Mouse (Mus musculus) thymus, adult 2 months (tissue): ENCODE data around the gene Dtymk. TPM values are rescaled to one million over a fixed set of nuclear protein-coding genes. Genes with fewer than 3 reads are reported as not detected.

Experiments used
- DNase-seq: peaks from one replicate; pipeline ENCODE4 v3.0.0; 2021
- H3K27ac ChIP-seq: fragments of 200-500 bp; 2 replicates; pipeline ENCODE4 v1.5.1; 2012; ENCODE audit warnings: low read length, control low read depth; ENCODE audit not compliant: control insufficient read depth, insufficient read depth
- H3K27me3 ChIP-seq: fragments of 200-500 bp; 2 replicates; pipeline ENCODE4 v1.6.1; 2012; ENCODE audit warnings: mild to moderate bottlenecking, low read length, moderate library complexity, mixed read lengths; ENCODE audit not compliant: control insufficient read depth, insufficient read depth
- H3K36me3 ChIP-seq: fragments of 200-500 bp; 2 replicates; pipeline ENCODE4 v1.6.1; 2012; ENCODE audit warnings: mild to moderate bottlenecking, low read length, moderate library complexity; ENCODE audit not compliant: control insufficient read depth, insufficient read depth
- H3K4me1 ChIP-seq: fragments of 200-500 bp; replicated peaks from 2 replicates; pipeline ENCODE4 v1.6.1; 2012; ENCODE audit warnings: low read length; ENCODE audit not compliant: control insufficient read depth, insufficient read depth
- H3K4me3 ChIP-seq: fragments of 200-500 bp; 2 replicates; pipeline ENCODE4 v1.5.1; 2012; ENCODE audit warnings: mild to moderate bottlenecking, low read length, control low read depth, moderate library complexity; ENCODE audit not compliant: control insufficient read depth, insufficient read depth
- CTCF ChIP-seq: fragments of 200-500 bp; IDR thresholded peaks from 2 replicates; pipeline ENCODE4 v1.5.1; 2012; ENCODE audit warnings: mild to moderate bottlenecking, control low read depth, low read length, moderate library complexity, borderline replicate concordance; ENCODE audit not compliant: control insufficient read depth, poor library complexity, insufficient read depth; ENCODE audit errors: extremely low read depth
- POLR2A ChIP-seq: fragments of 200-500 bp; IDR thresholded peaks from 2 replicates; pipeline ENCODE4 v1.6.1; 2012; ENCODE audit warnings: mild to moderate bottlenecking, low read length, control low read depth, moderate library complexity; ENCODE audit not compliant: control insufficient read depth, poor library complexity, insufficient read depth; ENCODE audit errors: extremely low read depth
- WGBS: fragments of 180-500 bp; shearing (Covaris S2); methylation state at CpG from one replicate; pipeline ENCODE4 v1.1.7; 2018; 5-methylcytosine and 5-hydroxymethylcytosine counted together
- polyA plus RNA-seq: library from polyadenylated mRNA; depleted of rRNA; stranded (reverse); fragments of >200 nt; gene quantifications from 2 replicates; pipeline ENCODE4 v1.2.3, GENCODE M21; 2012

Gene Dtymk
- polyA plus RNA-seq, 1 experiment = 149 TPM

GRCm38 (mm10) chr1:93823796-93824495 is 22.2 kb upstream of the Dtymk start:
- TF ChIP-seq POLR2A (no peak), CTCF (no peak)
- H3K27me3 ChIP-seq = no peaks in the 10 kb centered on the region
- H3K4me1 ChIP-seq = peaks cover 13% of the 10 kb centered on the region
- no peak for DNase-seq
- peaks cover 5% of the 10 kb centered on the region for H3K36me3 ChIP-seq
- H3K27ac ChIP-seq = no peak overlapping the region
- H3K4me3 ChIP-seq = no peak overlapping the region
- WGBS = 71% methylated on average over 3 of the region's 3 CpGs

GRCm38 (mm10) chr1:93818722-93819121 is 17.0 kb upstream of the Dtymk start:
- H3K36me3 ChIP-seq = peaks cover 36% of the 10 kb centered on the region
- WGBS = 95% methylated on average over 7 of the region's 7 CpGs
- no peak overlapping the region for H3K27ac ChIP-seq
- no peak for DNase-seq
- no peaks in the 10 kb centered on the region for H3K27me3 ChIP-seq
- no peak overlapping the region for H3K4me3 ChIP-seq
- no peaks in the 10 kb centered on the region for H3K4me1 ChIP-seq
- TF ChIP-seq POLR2A = no peak
- no peak for TF ChIP-seq CTCF

GRCm38 (mm10) chr1:93817823-93818532 is 16.2 kb upstream of the Dtymk start:
- no peak for TF ChIP-seq POLR2A
- no peak for TF ChIP-seq CTCF
- Histone ChIP-seq H3K27ac (no peak overlapping the region), H3K4me3 (no peak overlapping the region), H3K36me3 (peaks cover 42% of the 10 kb centered on the region), H3K4me1 (no peaks in the 10 kb centered on the region), H3K27me3 (no peaks in the 10 kb centered on the region)
- WGBS = 89% methylated on average over 8 of the region's 8 CpGs
- no peak for DNase-seq

- TF ChIP-seq POLR2A (no peak), CTCF (no peak)
- H3K4me1 ChIP-seq = no peaks in the 10 kb centered on the region
- WGBS = 98% methylated on average over 8 of the region's 8 CpGs
- no peak for DNase-seq
- no peak overlapping the region for H3K27ac ChIP-seq
- H3K4me3 ChIP-seq = no peak overlapping the region
- peaks cover 45% of the 10 kb centered on the region for H3K36me3 ChIP-seq
- no peaks in the 10 kb centered on the region for H3K27me3 ChIP-seq
These were observed 9.8 kb upstream of the Dtymk start for GRCm38 (mm10) chr1:93811495-93812039.

GRCm38 (mm10) chr1:93810011-93810410 is 8.3 kb upstream of the Dtymk start:
- DNase-seq = no peak
- 99% methylated on average over 3 of the region's 3 CpGs for WGBS

GRCm38 (mm10) chr1:93808871-93809270 is 7.1 kb upstream of the Dtymk start:
- H3K27me3 ChIP-seq = no peaks in the 10 kb centered on the region
- TF ChIP-seq POLR2A (no peak), CTCF (no peak)

More at GRCm38 (mm10) chr1:93810011-93810410, 8.3 kb upstream of the Dtymk start:
- no peaks in the 10 kb centered on the region for H3K27me3 ChIP-seq
- H3K27ac ChIP-seq = no peak overlapping the region
- H3K4me1 ChIP-seq = 0 out of 2 replicates have a peak, but pooled peaks cover 4% of the 10 kb centered on the region
- no peak overlapping the region for H3K4me3 ChIP-seq
- TF ChIP-seq POLR2A (no peak), CTCF (no peak)
- peaks cover 45% of the 10 kb centered on the region for H3K36me3 ChIP-seq

More at GRCm38 (mm10) chr1:93808871-93809270, 7.1 kb upstream of the Dtymk start:
- no peak for DNase-seq
- Histone ChIP-seq H3K4me1 (peaks cover 9% of the 10 kb centered on the region), H3K4me3 (no peak overlapping the region), H3K36me3 (peaks cover 36% of the 10 kb centered on the region), H3K27ac (no peak overlapping the region)
- 93% methylated on average over 4 of the region's 4 CpGs for WGBS
